Mouse (Mus musculus) heart, postnatal 0 days (tissue): Measurements from ENCODE around the gene Olfr165.
"Not testable (repeated sequence)": the region's sequence is repeated elsewhere in the genome, so short reads cannot be mapped to it uniquely, and the experiment has no call there.

Source experiments
- CTCF ChIP-seq: IDR thresholded peaks from 2 replicates; pipeline ENCODE4 v1.5.1; 2016; ENCODE audit warnings: antibody characterized with exemption, control low read depth, low read depth
- EP300 ChIP-seq: IDR thresholded peaks from 2 replicates; pipeline ENCODE4 v1.6.1; 2016; ENCODE audit warnings: antibody characterized with exemption, low read depth

- TF ChIP-seq CTCF, EP300: not testable (repeated sequence)
These were observed 35.8 kb upstream of the Olfr165 start for GRCm38 (mm10) chr16:19458741-19459140.
